Mouse (Mus musculus): ENCODE measurements around the gene Cdk5. TPM values are rescaled to one million over a fixed set of nuclear protein-coding genes. Genes with fewer than 3 reads are reported as not detected.

Cdk5 gene
- polyA plus RNA-seq, 1 experiment from 2014 or later: 8.8 TPM

DNA sequence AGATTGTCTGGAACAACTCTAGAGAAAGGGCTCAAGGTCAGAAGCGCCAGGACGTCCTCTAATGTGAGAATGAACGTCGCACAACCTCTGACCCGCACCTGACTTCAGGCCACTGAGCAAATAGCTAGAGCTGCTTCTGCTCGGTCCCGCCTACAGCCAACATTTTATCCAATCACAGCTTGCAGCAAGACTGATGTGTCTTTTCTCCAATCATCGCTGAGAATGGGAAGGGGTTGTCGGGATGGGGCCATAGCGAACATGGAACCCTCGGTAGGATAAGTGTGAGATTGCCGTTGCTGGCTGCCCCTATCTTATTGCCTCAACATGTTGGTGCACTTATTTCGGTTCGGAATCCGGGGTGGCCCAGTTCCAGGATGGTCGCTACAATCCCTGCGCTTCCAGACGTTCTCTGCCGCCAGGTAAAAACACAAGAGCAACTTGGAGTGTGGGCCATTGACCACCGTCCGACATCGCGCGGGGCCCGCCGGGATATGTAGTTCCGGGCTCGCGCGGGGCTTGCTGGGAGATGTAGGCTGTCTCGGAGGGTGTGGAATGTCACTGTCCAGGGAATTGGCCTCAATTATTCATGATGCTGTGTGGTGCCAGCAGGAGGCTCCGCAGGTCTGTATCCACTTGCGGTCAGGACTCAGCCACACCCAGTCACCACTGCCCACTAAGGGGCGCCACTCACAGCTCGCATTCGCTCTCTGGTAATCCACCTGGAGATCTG, 29.0 kb downstream of the Cdk5 start:
- H3K9me3 ChIP-seq (replicated peaks): no peaks in the 10 kb centered on the region
- H3K27ac ChIP-seq (replicated peaks): peak overlapping the region; percentile 78
- ATAC-seq (ENCODE audit: insufficient read depth): peak; percentile 96
- WGBS (ENCODE audit: insufficient replicate concordance): 1% methylated on average over 36 of the region's 36 CpGs
- no peaks in the 10 kb centered on the region for H3K36me3 ChIP-seq (replicated peaks)
- peak overlapping the region; percentile 71 for H3K4me3 ChIP-seq (replicated peaks)
- peak overlapping the region; percentile 58 for H3K9ac ChIP-seq
- peaks cover 36% of the 10 kb centered on the region for H3K4me1 ChIP-seq (replicated peaks)
- peaks cover under 1% of the 10 kb centered on the region; the same call in 1 of the 2 replicates for H3K27me3 ChIP-seq
- H3K4me2 ChIP-seq: peak overlapping the region; percentile 77

DNA sequence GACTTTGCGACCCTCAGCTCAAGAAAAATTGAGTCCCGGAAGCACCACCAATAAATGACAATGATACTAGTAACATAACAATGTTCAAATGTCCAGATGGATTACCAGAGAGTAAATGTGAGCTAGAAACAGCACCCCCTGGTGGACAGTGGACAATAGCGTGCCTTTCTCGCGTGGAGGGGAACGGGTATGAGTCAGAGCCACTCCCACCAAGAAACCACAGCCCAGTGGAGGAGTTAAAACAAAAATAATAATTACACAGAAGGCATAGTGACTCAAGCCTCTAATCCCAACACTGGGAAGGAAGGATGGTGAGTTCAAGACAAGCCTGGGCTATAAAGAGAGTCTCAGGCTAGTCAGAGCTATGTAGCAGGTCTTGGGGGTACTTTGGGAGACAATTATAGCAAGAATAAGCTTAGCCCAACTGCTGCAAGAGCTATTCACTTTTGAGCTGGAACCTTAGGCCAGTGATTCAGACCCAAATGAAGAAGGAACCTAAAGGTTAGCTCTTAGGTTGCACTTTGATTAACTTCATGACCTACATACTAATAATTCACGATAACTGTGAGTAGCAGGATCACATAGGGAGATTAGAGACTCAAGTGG, 29.8 kb downstream of the Cdk5 start, which contains the start of gene Abcb8:
Gene Abcb8 (plus strand): TSS at position 272 of the 606 bp plus-strand sequence.
- no peaks in the 10 kb centered on the region for H3K36me3 ChIP-seq (replicated peaks)
- no peaks in the 10 kb centered on the region for H3K9me3 ChIP-seq (replicated peaks)
- H3K9ac ChIP-seq: peak within 1 kb of the TSS; percentile 58
- peaks cover 42% of the 10 kb centered on the region for H3K4me1 ChIP-seq (replicated peaks)
- peak within 1 kb of the TSS; percentile 71 for H3K4me3 ChIP-seq (replicated peaks)
- WGBS (ENCODE audit: insufficient replicate concordance): 12% methylated on average over 7 of the region's 7 CpGs
- peaks cover 8% of the 10 kb centered on the region for H3K27me3 ChIP-seq
- peak within 1 kb of the TSS; percentile 78 for H3K27ac ChIP-seq (replicated peaks)
- ATAC-seq (ENCODE audit: insufficient read depth): no peak
- H3K4me2 ChIP-seq: peak within 1 kb of the TSS; percentile 77

DNA sequence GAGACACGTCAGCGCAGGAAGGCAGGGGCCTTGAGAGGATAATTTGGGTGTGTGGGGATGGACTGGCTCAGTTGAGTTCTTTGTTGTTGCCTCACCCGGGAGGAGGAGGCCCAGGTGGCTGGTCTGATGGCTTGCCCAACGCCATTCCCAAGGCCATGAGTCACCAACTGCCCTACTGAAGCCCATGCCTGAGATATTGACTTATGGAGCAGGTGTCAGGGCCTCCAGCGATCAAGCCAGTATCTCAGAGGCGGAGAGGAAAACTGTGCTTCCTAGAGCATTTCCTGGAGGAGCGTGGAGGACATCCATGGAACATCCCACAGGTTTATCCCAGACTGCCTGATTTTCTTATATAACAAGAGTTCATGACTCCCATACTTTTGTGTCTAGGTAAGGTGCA, 30.6 kb downstream of the Cdk5 start:
- peaks cover 48% of the 10 kb centered on the region for H3K4me1 ChIP-seq (replicated peaks)
- H3K4me3 ChIP-seq (replicated peaks): no peak overlapping the region
- WGBS (ENCODE audit: insufficient replicate concordance): 65% methylated on average over 7 of the region's 7 CpGs
- peaks cover 16% of the 10 kb centered on the region for H3K27me3 ChIP-seq
- H3K9me3 ChIP-seq (replicated peaks): no peaks in the 10 kb centered on the region
- no peaks in the 10 kb centered on the region for H3K36me3 ChIP-seq (replicated peaks)
- H3K27ac ChIP-seq (replicated peaks): no peak overlapping the region
- no peak overlapping the region for H3K9ac ChIP-seq
- no peak for ATAC-seq (ENCODE audit: insufficient read depth)
- H3K4me2 ChIP-seq: no peak overlapping the region

DNA sequence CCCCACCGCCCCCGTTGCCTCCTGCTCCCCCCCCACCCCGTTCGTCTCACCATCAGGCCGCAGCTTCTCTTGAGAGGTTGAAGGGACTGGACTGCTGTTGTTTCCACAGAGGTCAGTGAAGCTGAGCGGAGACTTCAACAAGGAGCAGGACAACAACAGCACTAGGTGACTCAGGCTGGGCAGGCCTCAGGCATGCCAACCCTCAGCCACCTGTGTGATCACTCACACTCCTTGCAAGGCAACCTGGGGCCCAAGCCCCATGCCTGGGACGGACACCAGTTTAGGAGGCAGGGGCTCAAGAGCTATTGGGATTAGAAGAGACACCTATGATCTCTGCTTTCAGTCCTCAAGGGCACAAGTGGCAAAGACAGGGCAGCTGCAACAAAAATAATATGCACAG, 31.5 kb downstream of the Cdk5 start, which contains the start of gene Atg9b:
Gene Atg9b (minus strand): TSS at position 280 of the 400 bp plus-strand sequence.
- no peak within 1 kb of the TSS for H3K27ac ChIP-seq (replicated peaks)
- H3K4me2 ChIP-seq: no peak within 1 kb of the TSS
- H3K4me3 ChIP-seq (replicated peaks): no peak within 1 kb of the TSS
- 74% methylated on average over 7 of the region's 7 CpGs for WGBS (ENCODE audit: insufficient replicate concordance)
- no peaks in the 10 kb centered on the region for H3K36me3 ChIP-seq (replicated peaks)
- H3K27me3 ChIP-seq: peaks cover 25% of the 10 kb centered on the region
- peaks cover 54% of the 10 kb centered on the region for H3K4me1 ChIP-seq (replicated peaks)
- H3K9ac ChIP-seq: no peak within 1 kb of the TSS
- H3K9me3 ChIP-seq (replicated peaks): no peaks in the 10 kb centered on the region
- no peak for ATAC-seq (ENCODE audit: insufficient read depth)

DNA sequence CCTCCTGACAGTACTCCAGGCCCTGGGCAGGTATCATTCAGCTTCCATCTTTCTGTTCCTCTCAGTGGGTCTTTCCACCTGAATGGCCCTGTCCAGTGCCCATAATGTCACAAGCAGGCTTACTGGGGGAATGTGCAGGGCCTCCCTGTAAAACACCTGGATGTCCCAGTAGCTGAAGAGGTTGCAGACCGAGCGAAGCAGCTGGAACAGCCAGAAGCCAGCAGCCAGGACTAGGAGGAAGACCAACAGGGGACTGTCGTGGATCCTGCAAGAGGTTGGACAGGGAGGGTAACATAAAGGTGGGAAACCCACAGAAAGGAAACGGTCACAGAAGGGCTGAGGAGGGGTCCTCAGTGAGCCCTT, 33.7 kb downstream of the Cdk5 start:
- H3K4me2 ChIP-seq: no peak overlapping the region
- 64% methylated on average over 4 of the region's 4 CpGs for WGBS (ENCODE audit: insufficient replicate concordance)

DNA sequence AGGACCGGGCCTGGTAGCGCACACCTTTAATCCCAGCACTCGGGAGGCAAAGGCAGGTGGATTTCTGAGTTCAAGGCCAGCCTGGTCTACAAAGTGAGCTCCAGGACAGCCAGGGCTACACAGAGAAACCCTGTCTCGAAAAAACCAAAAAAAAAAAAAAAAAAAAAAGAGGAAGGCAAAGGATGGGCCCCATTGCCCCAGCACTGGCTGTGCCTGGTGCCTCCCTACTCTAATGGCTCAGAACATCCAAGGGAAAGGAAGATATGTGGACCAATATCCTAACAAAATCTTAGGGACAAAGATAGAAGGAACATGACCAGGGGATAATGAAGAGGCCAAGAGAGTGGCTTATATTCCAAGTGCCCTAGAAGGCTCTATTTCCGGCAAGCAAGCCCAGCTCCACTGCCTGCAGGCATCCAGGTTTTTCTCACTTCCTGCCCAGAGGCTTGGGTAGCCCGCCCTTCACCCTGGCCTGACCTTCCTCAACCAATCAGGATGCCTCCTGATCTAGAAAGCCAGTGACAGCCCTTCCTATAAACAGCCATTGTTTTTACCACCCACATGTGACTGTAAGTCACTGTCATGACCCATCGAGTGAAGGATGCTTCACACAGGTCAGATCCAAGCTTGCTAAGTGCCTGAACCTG, 34.2 kb downstream of the Cdk5 start:
- Histone ChIP-seq H3K4me3 (replicated peaks) (no peak overlapping the region), H3K9me3 (replicated peaks) (no peaks in the 10 kb centered on the region), H3K36me3 (replicated peaks) (no peaks in the 10 kb centered on the region), H3K9ac (no peak overlapping the region), H3K27me3 (peaks cover 50% of the 10 kb centered on the region), H3K4me2 (no peak overlapping the region; the same call in 1 of the 2 replicates), H3K27ac (replicated peaks) (no peak overlapping the region), H3K4me1 (replicated peaks) (peaks cover 49% of the 10 kb centered on the region)
- 43% methylated on average over 7 of the region's 7 CpGs for WGBS (ENCODE audit: insufficient replicate concordance)
- no peak for ATAC-seq (ENCODE audit: insufficient read depth)

More for the DNA sequence above, 33.7 kb downstream of the Cdk5 start:
- Histone ChIP-seq H3K4me3 (replicated peaks) (no peak overlapping the region), H3K27ac (replicated peaks) (no peak overlapping the region), H3K9ac (no peak overlapping the region), H3K27me3 (peaks cover 47% of the 10 kb centered on the region), H3K36me3 (replicated peaks) (no peaks in the 10 kb centered on the region), H3K4me1 (replicated peaks) (peaks cover 45% of the 10 kb centered on the region), H3K9me3 (replicated peaks) (no peaks in the 10 kb centered on the region)
- ATAC-seq (ENCODE audit: insufficient read depth): no peak

DNA sequence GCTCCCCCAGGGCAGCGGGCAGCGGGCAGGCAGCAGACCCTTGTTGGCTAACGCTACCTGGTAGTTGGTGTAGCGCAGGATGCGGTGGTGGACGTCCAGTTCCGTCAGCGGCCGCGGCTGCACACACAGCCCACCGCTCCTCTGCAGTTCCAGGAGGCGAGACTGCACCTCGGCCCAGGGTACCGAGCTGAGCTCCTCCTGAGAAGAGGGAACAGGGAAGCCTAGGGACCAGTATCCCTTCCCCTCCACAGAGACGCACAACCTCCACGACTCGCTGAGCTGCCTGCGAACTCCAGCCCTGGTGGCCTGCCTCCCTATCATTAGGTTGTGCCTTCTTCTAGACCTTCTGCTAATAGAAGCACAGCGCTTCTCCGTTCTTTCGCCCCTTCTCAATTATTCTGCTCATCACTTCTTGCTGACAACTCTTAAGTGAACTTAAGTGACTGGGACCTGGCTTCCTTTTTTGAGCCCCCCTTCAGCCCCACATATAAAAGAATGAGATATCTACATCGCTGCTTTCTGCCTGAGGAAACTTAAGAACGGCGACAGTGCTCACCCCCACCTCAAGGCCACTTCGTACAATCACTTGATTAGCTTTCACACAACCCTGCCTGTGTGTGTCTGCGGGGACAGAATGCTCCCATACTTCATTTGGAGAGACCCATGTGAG, 34.9 kb downstream of the Cdk5 start:
- H3K4me3 ChIP-seq (replicated peaks): peak overlapping the region; percentile 46
- no peak for ATAC-seq (ENCODE audit: insufficient read depth)
- no peaks in the 10 kb centered on the region for H3K36me3 ChIP-seq (replicated peaks)
- 22% methylated on average over 26 of the region's 26 CpGs for WGBS (ENCODE audit: insufficient replicate concordance)
- no peaks in the 10 kb centered on the region for H3K9me3 ChIP-seq (replicated peaks)
- peaks cover 49% of the 10 kb centered on the region for H3K4me1 ChIP-seq (replicated peaks)
- peak overlapping the region; percentile 73 for H3K4me2 ChIP-seq
- H3K9ac ChIP-seq: peak overlapping the region; percentile 32; the same call in 1 of the 2 replicates
- H3K27ac ChIP-seq (replicated peaks): no peak overlapping the region
- H3K27me3 ChIP-seq: peaks cover 50% of the 10 kb centered on the region

DNA sequence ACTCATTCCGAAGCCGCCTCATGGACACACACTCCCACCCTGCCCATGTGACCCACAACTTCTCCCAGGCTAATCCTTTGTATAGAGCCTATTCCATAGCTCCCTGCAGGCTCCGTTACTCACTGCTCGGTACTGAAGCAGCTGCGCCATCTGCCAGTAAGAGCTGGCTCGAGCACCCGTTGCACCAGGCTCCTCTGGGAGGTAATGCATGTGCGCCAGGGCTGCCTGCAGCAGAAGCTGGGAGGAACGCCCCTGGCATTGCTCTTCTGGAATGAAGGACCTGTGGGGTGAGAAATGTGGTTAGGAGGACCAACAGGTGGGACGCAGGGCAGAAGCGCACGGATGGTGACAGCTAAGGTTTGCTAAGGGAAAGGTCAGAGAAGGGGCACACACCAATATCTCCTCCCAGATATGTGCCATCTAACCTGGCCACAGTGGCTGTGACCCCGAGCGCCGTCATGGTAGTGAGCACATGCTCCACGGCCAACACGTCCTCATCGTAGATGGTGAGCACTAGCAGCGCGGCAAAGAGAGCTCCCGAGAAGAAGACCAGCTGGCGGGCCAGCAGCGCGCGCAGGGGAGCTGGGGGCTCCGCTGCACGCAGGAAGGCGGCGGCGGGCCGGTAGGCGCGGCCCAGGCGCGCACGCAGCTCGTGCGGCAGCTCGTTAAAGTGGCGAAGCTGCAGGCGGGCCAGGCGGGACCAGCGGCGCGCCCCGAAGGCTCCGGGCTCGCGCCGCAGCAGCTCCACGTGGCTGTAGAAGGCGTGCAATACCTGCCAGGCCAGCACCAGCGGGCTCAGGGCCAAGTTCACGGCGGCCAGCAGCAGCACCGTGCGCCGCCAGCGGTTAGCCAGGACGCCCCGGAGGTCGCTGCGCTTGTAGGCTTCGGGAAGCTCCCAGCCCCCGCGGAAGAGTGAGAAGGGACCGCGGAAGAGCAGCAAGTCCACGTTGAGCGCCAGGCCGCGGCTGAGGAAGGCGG, 35.8 kb downstream of the Cdk5 start:
- WGBS (ENCODE audit: insufficient replicate concordance): 1% methylated on average over 73 of the region's 73 CpGs
- Histone ChIP-seq H3K9ac (peak overlapping the region; percentile 32; the same call in 1 of the 2 replicates), H3K27me3 (peaks cover 50% of the 10 kb centered on the region), H3K9me3 (replicated peaks) (no peaks in the 10 kb centered on the region), H3K27ac (replicated peaks) (no peak overlapping the region), H3K36me3 (replicated peaks) (no peaks in the 10 kb centered on the region), H3K4me3 (replicated peaks) (peak overlapping the region; percentile 46), H3K4me2 (peak overlapping the region; percentile 73), H3K4me1 (replicated peaks) (peaks cover 49% of the 10 kb centered on the region)
- ATAC-seq (ENCODE audit: insufficient read depth): 0 out of 2 replicates have a peak, but pooled peaks have one; percentile 3

DNA sequence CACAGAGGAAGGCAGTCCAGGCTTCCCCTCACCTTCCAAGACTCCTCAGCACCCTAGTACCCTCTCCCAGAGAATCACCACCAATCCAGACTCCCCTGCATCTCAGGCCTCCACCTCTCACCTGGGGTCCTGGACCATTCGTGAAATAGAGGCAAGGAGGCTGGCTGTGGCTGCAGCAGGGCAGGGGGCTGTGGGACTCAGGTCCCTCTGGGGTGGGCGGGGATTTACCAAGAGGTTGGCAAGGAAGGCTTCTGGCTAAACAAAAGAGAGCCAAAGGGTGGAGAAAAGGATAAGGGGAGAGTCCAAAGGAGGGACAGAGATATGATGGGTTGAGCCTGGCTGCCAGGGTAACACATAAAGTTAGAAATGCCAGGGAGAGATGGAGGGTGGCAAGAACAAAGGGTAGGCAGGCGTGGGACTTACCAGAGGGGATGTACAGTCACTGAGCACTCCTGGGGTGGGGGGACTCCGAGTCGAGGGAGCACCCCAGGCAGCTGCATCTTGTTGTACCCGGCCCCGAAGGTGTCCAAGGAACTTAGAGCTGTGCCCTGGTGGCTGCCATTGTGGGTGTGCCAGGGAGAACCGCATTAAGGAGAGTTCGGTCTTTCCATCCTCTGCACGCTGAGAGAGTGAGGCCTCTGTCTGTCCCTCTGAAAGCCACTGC, 37.3 kb downstream of the Cdk5 start:
- Histone ChIP-seq H3K9me3 (replicated peaks) (no peaks in the 10 kb centered on the region), H3K9ac (no peak overlapping the region), H3K4me2 (no peak overlapping the region), H3K4me1 (replicated peaks) (peaks cover 50% of the 10 kb centered on the region), H3K27me3 (peaks cover 50% of the 10 kb centered on the region), H3K27ac (replicated peaks) (no peak overlapping the region), H3K36me3 (replicated peaks) (no peaks in the 10 kb centered on the region), H3K4me3 (replicated peaks) (no peak overlapping the region)
- no peak for ATAC-seq (ENCODE audit: insufficient read depth)
- WGBS (ENCODE audit: insufficient replicate concordance): 65% methylated on average over 10 of the region's 10 CpGs

DNA sequence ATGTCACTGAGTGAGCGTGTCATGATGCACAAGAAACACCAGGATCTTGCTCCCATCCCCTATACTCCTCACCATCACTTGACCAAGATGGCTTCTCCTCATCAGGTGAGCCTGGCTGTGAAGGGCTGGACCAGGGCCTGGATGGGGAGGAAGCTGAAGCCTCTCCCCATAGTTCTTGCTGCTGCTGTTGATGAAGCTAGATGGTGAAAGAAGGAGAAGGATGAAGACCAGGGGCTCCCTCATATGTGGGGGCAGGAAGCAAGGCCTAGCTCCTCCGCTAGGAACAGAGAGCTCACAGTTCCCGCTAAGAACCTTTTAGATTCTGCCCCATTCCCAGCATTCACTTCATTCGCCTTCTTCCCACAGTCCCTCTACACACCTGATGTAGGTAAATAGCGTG, 38.0 kb downstream of the Cdk5 start:
- H3K27me3 ChIP-seq: peaks cover 50% of the 10 kb centered on the region
- ATAC-seq (ENCODE audit: insufficient read depth): no peak
- H3K4me3 ChIP-seq (replicated peaks): no peak overlapping the region
- 65% methylated on average over 5 of the region's 5 CpGs for WGBS (ENCODE audit: insufficient replicate concordance)
- peaks cover 50% of the 10 kb centered on the region for H3K4me1 ChIP-seq (replicated peaks)
- no peaks in the 10 kb centered on the region for H3K9me3 ChIP-seq (replicated peaks)
- H3K9ac ChIP-seq: no peak overlapping the region
- no peaks in the 10 kb centered on the region for H3K36me3 ChIP-seq (replicated peaks)
- H3K27ac ChIP-seq (replicated peaks): no peak overlapping the region
- no peak overlapping the region for H3K4me2 ChIP-seq
